Mouse (Mus musculus) gonadal fat pad, adult 2 months (tissue): ENCODE results near the gene Zfp672. TPM values are rescaled to one million over a fixed set of nuclear protein-coding genes. Genes with fewer than 3 reads are reported as not detected.
"Not testable (repeated sequence)": the region's sequence is repeated elsewhere in the genome, so short reads cannot be mapped to it uniquely, and the experiment has no call there.

Source experiments
- DNase-seq: peaks from one replicate; pipeline ENCODE4 v3.0.0-alpha.2; 2012; ENCODE audit warnings: low read depth
- polyA plus RNA-seq: library from polyadenylated mRNA; depleted of rRNA; stranded (reverse); fragments of >200 nt; gene quantifications from 2 replicates; pipeline ENCODE4 v1.2.3, GENCODE M21; 2012; rRNA removed

Zfp672 gene
- 47.1 and 48.3 TPM in 2 replicates for polyA plus RNA-seq

GRCm38 (mm10) chr11:58330276-58331148, at the start of gene Zfp672, which contains the start of gene Sh3bp5l:
Gene Zfp672, minus strand, starts transcription at chr11:58330339.
Gene Sh3bp5l, plus strand, starts transcription at chr11:58330724.
- no peak for DNase-seq

- DNase-seq = no peak
Observed at GRCm38 (mm10) chr11:58379516-58379915, 49.4 kb upstream of the Zfp672 start.

- no peak for DNase-seq
Observed at GRCm38 (mm10) chr11:58378763-58379278, 48.7 kb upstream of the Zfp672 start, which contains the start of gene Lypd8. Gene Lypd8, plus strand, starts transcription at chr11:58379043.

GRCm38 (mm10) chr11:58377686-58378085, 47.5 kb upstream of the Zfp672 start:
- DNase-seq = no peak

GRCm38 (mm10) chr11:58377273-58377672, 47.1 kb upstream of the Zfp672 start:
- no peak for DNase-seq

- DNase-seq = not testable (repeated sequence)
Observed at GRCm38 (mm10) chr11:58366191-58366590, 36.1 kb upstream of the Zfp672 start.

GRCm38 (mm10) chr11:58364454-58364853, 34.3 kb upstream of the Zfp672 start:
- no peak for DNase-seq

- not testable (repeated sequence) for DNase-seq
Observed at GRCm38 (mm10) chr11:58362562-58362961, 32.4 kb upstream of the Zfp672 start.

- DNase-seq = no peak
Observed at GRCm38 (mm10) chr11:58357844-58358534, 27.9 kb upstream of the Zfp672 start.

GRCm38 (mm10) chr11:58357042-58357441, 26.9 kb upstream of the Zfp672 start:
- DNase-seq = no peak

- DNase-seq = no peak
Observed at GRCm38 (mm10) chr11:58354927-58355326, 24.8 kb upstream of the Zfp672 start.

GRCm38 (mm10) chr11:58354476-58354875, 24.3 kb upstream of the Zfp672 start:
- no peak for DNase-seq

- no peak for DNase-seq
Observed at GRCm38 (mm10) chr11:58353709-58354108, 23.6 kb upstream of the Zfp672 start.

- no peak for DNase-seq
Observed at GRCm38 (mm10) chr11:58352681-58353548, 22.8 kb upstream of the Zfp672 start.

- DNase-seq = no peak
Observed at GRCm38 (mm10) chr11:58351179-58351578, 21.0 kb upstream of the Zfp672 start.

GRCm38 (mm10) chr11:58350628-58351027, 20.5 kb upstream of the Zfp672 start:
- no peak for DNase-seq

- peak; percentile 84 for DNase-seq
Observed at GRCm38 (mm10) chr11:58346745-58347144, 16.6 kb upstream of the Zfp672 start.

- DNase-seq = no peak
Observed at GRCm38 (mm10) chr11:58334746-58335145, 4.6 kb upstream of the Zfp672 start.

GRCm38 (mm10) chr11:58331546-58331945, 1.4 kb upstream of the Zfp672 start:
- no peak for DNase-seq

GRCm38 (mm10) chr11:58331149-58331495, 983 bp upstream of the Zfp672 start:
- no peak for DNase-seq

- DNase-seq = no peak
Observed at GRCm38 (mm10) chr11:58329906-58330275, 248 bp downstream of the Zfp672 start.

- no peak for DNase-seq
Observed at GRCm38 (mm10) chr11:58326781-58327180, 3.4 kb downstream of the Zfp672 start.
